Mouse (Mus musculus) small intestine, adult 2 months (tissue): Measurements from ENCODE around the gene Calcoco2. TPM values are rescaled to one million over a fixed set of nuclear protein-coding genes. Genes with fewer than 3 reads are reported as not detected.
"Not testable (repeated sequence)": the region's sequence is repeated elsewhere in the genome, so short reads cannot be mapped to it uniquely, and the experiment has no call there.

Source experiments
- H3K27ac ChIP-seq: fragments of 200-500 bp; 2 replicates; pipeline ENCODE4 v1.5.1; 2012; ENCODE audit warnings: low read depth, low read length, control low read depth, inconsistent platforms; ENCODE audit not compliant: insufficient read depth
- H3K27me3 ChIP-seq: fragments of 200-500 bp; 2 replicates; pipeline ENCODE4 v1.6.1; 2012; ENCODE audit warnings: mild to moderate bottlenecking, moderate library complexity, low read length, inconsistent platforms; ENCODE audit not compliant: control insufficient read depth, insufficient read depth
- H3K36me3 ChIP-seq: fragments of 200-500 bp; 2 replicates; pipeline ENCODE4 v1.6.1; 2012; ENCODE audit warnings: mild to moderate bottlenecking, low read length, control low read depth, inconsistent platforms; ENCODE audit not compliant: control insufficient read depth, insufficient read depth
- H3K4me1 ChIP-seq: fragments of 200-500 bp; 2 replicates; pipeline ENCODE4 v1.6.1; 2012; ENCODE audit warnings: low read length, inconsistent platforms, mixed read lengths; ENCODE audit not compliant: control insufficient read depth, insufficient read depth, insufficient read length
- H3K4me3 ChIP-seq: fragments of 200-500 bp; 2 replicates; pipeline ENCODE4 v1.5.1; 2012; ENCODE audit warnings: low read depth, mild to moderate bottlenecking, control low read depth, inconsistent platforms, low read length, moderate library complexity
- CTCF ChIP-seq: fragments of 200-500 bp; IDR thresholded peaks from 2 replicates; pipeline ENCODE4 v1.5.1; 2012; ENCODE audit warnings: low read depth, mild to moderate bottlenecking, control low read depth, inconsistent platforms, low read length, moderate library complexity, mixed read lengths; ENCODE audit not compliant: insufficient replicate concordance, insufficient read length; ENCODE audit errors: extremely low read depth
- POLR2A ChIP-seq: fragments of 200-500 bp; IDR thresholded peaks from 2 replicates; pipeline ENCODE4 v1.6.1; 2012; ENCODE audit warnings: low read depth, mild to moderate bottlenecking, control low read depth, inconsistent platforms, low read length, moderate library complexity
- WGBS: fragments of 180-500 bp; shearing (Covaris S2); methylation state at CpG from one replicate; pipeline ENCODE4 v1.1.7; 2018; 5-methylcytosine and 5-hydroxymethylcytosine counted together
- polyA plus RNA-seq: library from polyadenylated mRNA; depleted of rRNA; stranded (reverse); fragments of >200 nt; gene quantifications from 2 replicates; pipeline ENCODE4 v1.2.3, GENCODE M21; 2012

The Calcoco2 gene
- polyA plus RNA-seq, 1 experiment = not detected

- no peaks in the 10 kb centered on the region for H3K27me3 ChIP-seq
- TF ChIP-seq CTCF (no peak), POLR2A (no peak)
- H3K36me3 ChIP-seq = no peaks in the 10 kb centered on the region
- H3K4me1 ChIP-seq = peaks cover 2% of the 10 kb centered on the region; the same call in 1 of the 2 replicates
- whole genome bisulfite sequencing = 32% methylated on average over 10 of the region's 10 CpGs
- no peak overlapping the region for H3K27ac ChIP-seq
- no peak overlapping the region for H3K4me3 ChIP-seq
These were observed 18.8 kb upstream of the Calcoco2 start for GRCm38 (mm10) chr11:96130606-96131005.

GRCm38 (mm10) chr11:96124052-96124914 is 12.5 kb upstream of the Calcoco2 start:
- TF ChIP-seq CTCF (no peak), POLR2A (no peak)
- 4% methylated on average over 45 of the region's 45 CpGs for WGBS
- Histone ChIP-seq H3K27ac (no peak overlapping the region), H3K4me3 (peak overlapping the region; percentile 44), H3K36me3 (no peaks in the 10 kb centered on the region), H3K27me3 (peaks cover 19% of the 10 kb centered on the region), H3K4me1 (peaks cover 5% of the 10 kb centered on the region)

GRCm38 (mm10) chr11:96122806-96123205 is 11.0 kb upstream of the Calcoco2 start:
- not testable (repeated sequence) for H3K36me3 ChIP-seq, H3K4me1 ChIP-seq, H3K27ac ChIP-seq, H3K4me3 ChIP-seq
- peaks cover 19% of the 10 kb centered on the region for H3K27me3 ChIP-seq
- 65% methylated on average over 4 of the region's 4 CpGs for WGBS

GRCm38 (mm10) chr11:96119401-96119800 is 7.6 kb upstream of the Calcoco2 start:
- no peak for TF ChIP-seq POLR2A
- no peak for TF ChIP-seq CTCF
- H3K36me3 ChIP-seq = no peaks in the 10 kb centered on the region
- 63% methylated on average over 3 of the region's 3 CpGs for WGBS
- peaks cover 3% of the 10 kb centered on the region for H3K4me1 ChIP-seq
- no peak overlapping the region for H3K27ac ChIP-seq
- H3K4me3 ChIP-seq = no peak overlapping the region
- peaks cover 15% of the 10 kb centered on the region for H3K27me3 ChIP-seq

GRCm38 (mm10) chr11:96116925-96117324 is 5.2 kb upstream of the Calcoco2 start:
- H3K4me1 ChIP-seq, H3K27ac ChIP-seq, H3K27me3 ChIP-seq, H3K36me3 ChIP-seq, H3K4me3 ChIP-seq: not testable (repeated sequence)
- WGBS = 45% methylated on average over 3 of the region's 3 CpGs

- TF ChIP-seq POLR2A (no peak), CTCF (no peak)
- Histone ChIP-seq H3K27ac (no peak overlapping the region), H3K4me3 (no peak overlapping the region), H3K36me3 (no peaks in the 10 kb centered on the region), H3K27me3 (no peaks in the 10 kb centered on the region), H3K4me1 (no peaks in the 10 kb centered on the region)
- 57% methylated on average over 3 of the region's 3 CpGs for WGBS
These were observed 4.4 kb upstream of the Calcoco2 start for GRCm38 (mm10) chr11:96116116-96116515.

- Histone ChIP-seq H3K27me3 (no peaks in the 10 kb centered on the region), H3K27ac (no peak overlapping the region), H3K4me1 (no peaks in the 10 kb centered on the region), H3K4me3 (no peak overlapping the region), H3K36me3 (no peaks in the 10 kb centered on the region)
- WGBS = 92% methylated on average over 6 of the region's 6 CpGs
- TF ChIP-seq CTCF (no peak), POLR2A (no peak)
These were observed 3.7 kb upstream of the Calcoco2 start for GRCm38 (mm10) chr11:96115416-96115815.

GRCm38 (mm10) chr11:96114077-96114476 is 2.3 kb upstream of the Calcoco2 start:
- WGBS = 59% methylated on average over 2 of the region's 2 CpGs
- Histone ChIP-seq H3K36me3 (no peaks in the 10 kb centered on the region), H3K4me3 (no peak overlapping the region), H3K27me3 (no peaks in the 10 kb centered on the region), H3K27ac (no peak overlapping the region), H3K4me1 (no peaks in the 10 kb centered on the region)
- TF ChIP-seq CTCF (no peak), POLR2A (no peak)
